Mouse (Mus musculus): ENCODE results near the gene Kif13a.

The Kif13a gene

DNA sequence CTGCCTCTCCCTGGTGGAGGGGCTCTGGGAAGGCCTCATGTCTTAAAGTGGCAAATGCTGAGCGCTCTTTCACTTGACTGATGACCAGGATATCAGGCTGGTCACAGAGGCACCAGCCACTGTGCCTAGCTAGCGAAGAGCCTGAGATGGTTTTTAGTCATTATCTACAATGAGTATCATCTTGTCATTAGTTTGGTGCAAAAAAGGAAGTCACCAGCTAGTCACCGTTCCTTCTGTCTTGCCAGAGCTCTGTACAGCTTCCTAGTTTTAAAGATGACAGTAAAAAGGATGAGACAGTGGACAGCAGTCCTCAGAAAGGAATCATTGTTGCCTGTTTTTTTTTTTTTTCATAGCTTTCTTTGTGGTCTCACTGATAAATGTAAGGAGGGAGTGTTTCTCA is 90.4 kb downstream of the Kif13a start:
- no peak for DNase-seq (ENCODE audit: low read depth, low spot score)

DNA sequence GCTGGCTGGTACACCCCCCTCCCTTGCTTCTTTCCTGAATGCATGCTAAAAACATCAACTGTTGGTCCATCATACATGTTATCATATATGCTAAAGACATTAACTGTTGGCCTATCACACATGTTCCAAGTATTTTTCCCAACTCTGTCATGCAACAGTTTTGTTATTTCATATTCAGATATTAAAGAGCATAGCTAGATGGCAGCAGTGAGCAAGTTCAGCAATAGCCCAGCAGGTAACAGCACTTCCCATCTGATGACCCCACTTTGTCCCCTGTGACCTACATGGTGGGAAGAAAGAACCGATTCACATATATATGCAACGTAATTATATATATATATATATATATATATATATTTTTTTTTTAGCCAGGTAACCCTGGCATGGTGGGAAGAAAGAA is 91.1 kb downstream of the Kif13a start:
- DNase-seq (ENCODE audit: low read depth, low spot score) = no peak

DNA sequence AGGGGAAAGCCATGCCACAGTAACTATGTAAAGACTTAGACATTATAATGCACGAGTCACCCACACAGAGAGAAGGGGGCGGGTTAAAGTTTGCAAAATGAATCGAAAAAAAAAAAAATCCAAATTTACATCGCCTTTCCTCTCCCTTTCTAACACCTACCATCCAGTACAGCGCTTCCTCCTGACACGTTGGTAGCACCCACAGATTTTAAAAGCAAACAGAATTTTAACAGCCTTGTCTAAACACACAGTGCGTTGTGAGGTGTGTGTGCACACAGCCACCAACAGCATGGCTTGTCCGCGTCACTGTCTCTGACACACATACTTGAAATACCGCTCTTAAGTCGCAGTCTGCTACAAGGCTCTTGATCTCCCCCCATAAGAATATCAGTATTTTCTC is 94.3 kb downstream of the Kif13a start:
- DNase-seq (ENCODE audit: low read depth, low spot score) = no peak

DNA sequence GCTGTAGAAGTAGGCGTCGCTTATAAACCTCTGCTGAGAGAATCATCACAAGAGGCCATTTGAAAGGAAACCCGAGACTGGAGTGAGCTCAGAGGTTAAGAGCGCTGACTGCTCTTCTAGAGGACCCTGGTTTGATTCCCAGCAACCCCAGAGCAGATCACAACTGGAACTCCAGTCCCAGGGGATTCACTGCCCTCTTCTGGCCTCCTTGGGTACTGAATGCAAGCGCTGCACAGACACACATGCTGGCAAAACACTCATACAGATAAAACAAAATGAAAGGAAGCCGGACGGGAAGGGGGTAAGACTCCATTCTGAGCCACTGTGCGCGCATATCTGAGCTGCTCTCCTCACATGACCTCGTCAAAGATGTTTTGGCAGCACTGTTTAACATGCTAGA is 94.9 kb downstream of the Kif13a start:
- DNase-seq (ENCODE audit: low read depth, low spot score) = no peak

DNA sequence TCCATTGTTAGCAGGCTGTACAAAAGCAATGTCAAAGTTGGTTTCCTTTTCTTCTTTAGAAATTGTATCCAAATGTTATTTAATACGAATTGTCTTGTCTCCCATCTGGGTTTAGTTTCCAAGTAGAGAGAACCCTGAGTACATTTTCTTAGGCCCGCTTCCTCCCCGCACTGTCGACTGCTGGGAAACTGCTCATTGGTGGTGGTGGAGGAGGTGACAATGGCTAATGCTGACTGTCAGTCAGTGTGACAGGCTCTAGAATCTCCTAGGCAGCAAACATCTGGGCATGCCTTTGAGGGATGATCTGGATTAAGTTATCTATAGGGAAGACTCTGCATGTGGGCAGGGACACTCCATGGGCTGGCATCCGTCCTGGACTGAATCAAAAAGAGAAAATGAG is 96.1 kb downstream of the Kif13a start:
- DNase-seq (ENCODE audit: low read depth, low spot score) = no peak

DNA sequence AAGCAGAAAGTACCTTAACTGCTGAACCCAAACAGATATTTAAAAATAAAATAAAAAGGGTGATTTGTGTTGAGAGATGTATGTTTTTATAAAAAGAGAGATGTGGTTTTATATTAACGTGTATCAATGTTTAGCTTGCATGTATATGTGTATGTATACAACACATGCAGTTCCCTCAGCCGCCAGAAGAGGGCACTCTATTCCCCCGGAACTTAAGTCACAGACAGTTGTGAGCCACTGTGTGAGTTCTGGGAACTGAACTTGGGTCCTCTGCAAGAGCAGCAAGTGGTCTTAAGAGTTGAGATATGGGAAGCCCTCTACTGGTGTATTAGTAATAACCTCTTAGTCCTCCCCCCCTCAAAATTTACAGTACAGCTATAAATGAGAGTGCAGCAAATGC is 96.7 kb downstream of the Kif13a start:
- DNase-seq (ENCODE audit: low read depth, low spot score) = no peak

DNA sequence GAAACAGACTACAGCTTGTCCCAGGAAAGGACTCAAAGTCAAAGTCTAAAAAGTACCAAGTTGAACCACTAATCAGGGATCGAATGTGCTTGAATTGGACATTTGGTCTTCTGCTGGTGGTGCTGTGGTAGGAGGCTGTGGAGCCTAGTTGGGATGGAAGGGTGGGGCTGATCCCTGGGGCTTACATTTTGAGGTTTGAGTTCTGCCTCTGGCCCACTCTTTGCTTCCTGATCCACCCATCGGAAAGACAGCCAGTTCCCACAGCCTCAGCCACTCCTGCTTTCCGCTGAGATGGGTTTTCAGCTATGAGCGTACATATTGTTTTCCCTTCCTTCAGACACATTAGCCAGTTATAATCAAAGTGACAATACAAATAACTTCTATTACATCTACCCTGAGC is 106.4 kb downstream of the Kif13a start:
- DNase-seq (ENCODE audit: low read depth, low spot score) = no peak

DNA sequence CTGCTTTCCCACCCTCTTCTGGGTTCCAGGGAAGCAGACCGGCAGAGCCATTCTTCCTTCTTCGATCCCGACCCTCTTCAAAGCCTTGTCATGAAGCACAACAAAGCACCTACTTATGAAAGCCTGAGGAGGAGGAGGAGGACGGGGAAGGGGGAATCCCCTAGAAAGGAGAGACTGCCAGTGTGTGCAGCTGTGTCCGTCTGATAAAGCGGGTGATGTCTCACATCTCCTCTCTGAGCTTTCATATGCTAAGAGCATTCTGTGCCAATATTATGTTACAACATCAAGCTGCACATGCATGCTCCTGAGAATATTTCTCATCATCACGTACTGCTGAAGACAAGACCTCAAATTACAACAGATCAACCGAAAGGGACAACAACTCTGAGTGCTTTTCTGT is 107.5 kb downstream of the Kif13a start:
- DNase-seq (ENCODE audit: low read depth, low spot score) = no peak

DNA sequence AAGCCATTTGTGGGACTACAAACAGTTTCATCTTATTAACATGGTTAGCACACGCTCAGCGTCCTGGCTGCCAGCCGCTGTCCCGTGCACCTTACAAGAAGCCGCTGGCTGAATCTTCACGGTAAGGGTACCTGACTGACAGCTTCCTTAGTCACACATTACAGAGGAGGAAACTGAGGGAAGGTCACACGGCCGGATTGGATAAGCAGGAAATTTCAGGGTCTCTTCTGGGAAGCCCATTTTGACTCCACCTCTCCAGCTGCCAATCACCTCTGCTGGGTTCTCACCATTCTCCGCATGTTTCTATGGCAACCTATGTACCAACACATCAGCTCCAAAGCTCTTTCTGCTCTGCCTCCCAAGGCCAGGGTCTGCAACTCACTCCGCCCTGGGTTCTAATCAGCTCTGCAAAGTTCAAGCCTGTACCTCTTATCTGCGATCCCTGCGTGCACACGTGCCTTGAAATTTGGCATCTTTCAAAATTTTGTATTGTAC is 109.9 kb downstream of the Kif13a start:
- DNase-seq (ENCODE audit: low read depth, low spot score) = no peak

DNA sequence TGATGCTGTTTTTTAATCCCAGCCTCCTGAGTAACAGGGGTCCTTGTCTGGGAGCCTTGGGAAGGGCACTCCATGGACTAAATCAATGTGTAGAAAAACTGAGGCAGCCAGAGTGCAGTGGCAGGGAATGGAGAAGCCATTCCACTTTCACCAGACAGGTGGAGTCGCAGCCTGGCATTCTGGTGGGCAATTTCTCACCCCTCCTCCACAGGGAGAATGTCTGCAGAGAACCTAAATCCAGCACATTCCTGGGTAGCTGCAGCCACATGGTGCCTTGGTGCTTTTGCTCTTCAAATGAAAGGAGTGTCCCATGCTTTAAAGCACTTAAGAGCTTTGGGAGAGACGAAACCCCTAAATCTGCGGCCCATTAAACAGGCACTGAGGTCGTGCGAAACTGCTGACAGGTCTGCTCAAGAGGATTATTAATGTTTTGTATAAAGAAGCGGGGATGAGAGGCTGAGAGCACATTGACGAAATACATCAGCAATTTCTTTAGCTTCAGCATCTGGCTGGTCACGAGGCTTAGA is 110.4 kb downstream of the Kif13a start:
- DNase-seq (ENCODE audit: low read depth, low spot score) = no peak

DNA sequence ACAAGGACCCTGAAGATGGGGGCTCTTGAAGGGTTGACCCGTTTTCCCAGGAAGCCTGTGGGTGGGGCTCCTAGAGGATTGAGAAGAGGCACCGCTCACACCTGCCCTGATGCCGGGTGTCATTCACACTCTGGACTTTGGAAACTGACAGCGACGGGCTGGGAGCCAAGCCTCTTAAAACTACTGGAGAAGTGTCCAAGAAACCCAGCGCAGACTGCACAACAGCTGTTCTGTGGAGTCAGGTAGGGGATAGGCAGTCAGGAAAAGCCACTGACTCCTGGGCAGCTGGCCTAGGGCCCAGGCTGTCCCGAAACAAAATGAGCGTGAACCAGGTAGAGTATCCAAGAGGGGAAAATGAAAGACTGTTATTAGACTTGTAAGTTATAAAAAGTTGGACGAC is 111.3 kb downstream of the Kif13a start:
- no peak for DNase-seq (ENCODE audit: low read depth, low spot score)

DNA sequence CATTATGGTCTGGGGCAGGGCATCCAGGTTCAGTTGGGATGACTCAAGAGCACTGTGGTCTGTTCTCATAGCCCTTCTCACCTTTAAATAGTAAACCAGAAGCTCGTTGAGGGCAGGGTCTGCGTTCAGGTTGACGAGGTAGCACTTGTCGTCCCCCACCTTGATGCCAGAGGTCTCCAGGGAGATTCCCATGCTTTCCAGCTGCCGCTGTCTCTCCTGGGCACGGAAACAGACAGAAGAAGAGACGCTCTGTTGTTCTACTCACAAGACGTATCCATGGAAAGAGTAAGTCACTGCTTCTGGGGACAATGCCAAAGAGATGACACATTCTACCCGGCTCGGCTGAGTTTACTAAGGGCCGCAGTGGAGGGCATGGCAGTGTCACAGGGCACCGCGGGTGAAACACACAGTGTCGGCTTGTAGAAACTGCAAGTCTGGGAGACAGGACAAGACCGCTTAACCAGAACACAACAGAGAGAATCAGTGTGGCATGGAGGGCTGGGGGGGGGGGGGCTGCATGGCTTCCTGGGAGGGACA is 117.0 kb downstream of the Kif13a start:
- no peak for DNase-seq (ENCODE audit: low read depth, low spot score)

DNA sequence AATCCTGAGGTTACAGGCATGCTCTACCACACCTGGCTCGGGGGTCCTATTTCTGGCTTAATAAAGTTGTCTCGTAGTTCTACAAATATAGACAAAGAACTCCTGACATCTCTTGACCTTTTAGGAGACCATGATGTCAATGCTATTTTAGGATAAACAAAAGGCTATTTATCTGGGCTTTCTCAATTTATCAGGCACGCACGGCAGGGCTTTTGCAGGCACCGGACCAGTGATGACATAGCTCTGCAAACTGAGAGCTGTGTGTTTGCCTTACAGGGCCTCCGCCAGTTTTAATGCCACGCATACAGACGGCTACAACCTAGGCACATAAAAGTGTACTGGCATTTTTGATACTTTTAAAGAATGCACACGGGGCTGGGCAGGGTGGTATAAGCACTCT is 118.0 kb downstream of the Kif13a start:
- no peak for DNase-seq (ENCODE audit: low read depth, low spot score)

DNA sequence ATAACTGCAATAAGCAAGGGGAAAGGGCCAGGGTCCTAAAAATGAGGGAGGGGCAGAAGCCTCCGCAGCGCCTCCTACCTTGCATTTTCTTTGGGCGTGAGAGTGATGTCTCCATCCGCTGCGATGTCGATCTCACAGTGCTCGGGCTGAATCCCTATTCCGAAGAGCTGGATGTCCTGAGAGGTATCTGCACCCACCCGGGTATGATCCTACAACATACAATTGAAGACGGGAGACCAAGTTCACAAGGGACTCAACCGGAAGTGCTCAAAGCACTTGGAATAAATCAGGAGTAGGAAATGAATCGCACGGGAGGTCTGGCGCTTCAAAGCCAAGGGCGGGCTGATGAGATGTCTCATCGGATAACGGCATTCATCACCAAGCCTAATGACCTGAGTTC is 119.1 kb downstream of the Kif13a start:
- DNase-seq (ENCODE audit: low read depth, low spot score) = no peak

DNA sequence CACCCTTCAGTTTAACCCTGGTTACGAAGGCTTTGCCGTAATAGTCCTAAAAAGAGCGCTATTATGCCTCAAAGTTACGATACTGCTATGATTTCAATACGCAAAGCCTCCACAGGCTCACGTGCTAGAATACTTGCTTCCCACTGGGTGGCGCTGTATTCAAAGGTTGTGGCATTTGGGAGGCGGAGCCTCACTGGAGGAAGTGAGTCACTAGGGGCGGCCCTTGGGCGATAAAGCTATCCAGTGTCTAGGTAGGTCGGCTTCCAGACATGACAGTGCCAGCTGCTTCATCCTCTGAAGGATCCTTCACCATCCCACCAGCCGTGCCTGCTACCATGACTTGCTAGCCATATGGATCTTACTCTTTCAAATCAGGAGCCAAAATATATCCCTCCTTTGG is 119.6 kb downstream of the Kif13a start:
- no peak for DNase-seq (ENCODE audit: low read depth, low spot score)

DNA sequence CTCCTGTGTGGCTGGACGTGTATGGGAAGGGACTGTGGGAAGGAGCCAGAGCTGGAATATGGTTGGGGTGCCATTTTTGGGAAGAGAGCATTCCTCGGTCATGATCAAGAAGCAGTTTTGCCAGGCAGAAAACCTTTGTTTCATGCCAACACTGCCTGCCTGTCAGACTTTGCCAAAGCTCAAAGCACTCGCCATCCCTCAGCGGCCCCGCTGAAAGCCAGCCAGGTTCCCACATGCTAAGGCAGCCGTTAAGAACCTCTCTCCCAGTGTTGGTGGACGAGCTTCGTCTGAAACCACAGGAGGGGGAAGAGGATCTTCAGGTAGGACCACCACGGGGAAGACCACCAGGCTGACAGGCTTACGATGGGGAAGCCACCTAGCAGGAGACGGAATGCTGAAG is 121.8 kb downstream of the Kif13a start:
- DNase-seq (ENCODE audit: low read depth, low spot score) = no peak

DNA sequence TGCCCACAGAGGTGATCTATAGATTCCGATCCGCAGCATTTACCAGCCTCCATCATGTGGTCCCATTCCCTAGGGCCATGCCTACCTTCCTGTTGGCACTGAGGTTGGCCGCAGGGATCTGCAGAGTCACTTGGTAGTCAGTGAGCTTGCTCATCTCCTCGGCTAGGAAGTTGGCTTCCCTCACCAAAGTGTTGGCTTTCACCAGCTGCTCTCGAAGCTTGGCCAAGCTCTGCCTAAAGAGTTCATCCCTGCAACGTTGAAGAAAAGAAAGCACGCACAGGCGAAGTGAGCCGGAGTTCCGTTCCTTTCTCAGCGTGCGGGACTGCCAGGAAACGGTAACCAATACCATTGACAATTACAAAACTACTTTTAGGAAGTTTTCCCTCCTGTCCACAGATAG is 128.5 kb downstream of the Kif13a start:
- DNase-seq (ENCODE audit: low read depth, low spot score) = no peak

DNA sequence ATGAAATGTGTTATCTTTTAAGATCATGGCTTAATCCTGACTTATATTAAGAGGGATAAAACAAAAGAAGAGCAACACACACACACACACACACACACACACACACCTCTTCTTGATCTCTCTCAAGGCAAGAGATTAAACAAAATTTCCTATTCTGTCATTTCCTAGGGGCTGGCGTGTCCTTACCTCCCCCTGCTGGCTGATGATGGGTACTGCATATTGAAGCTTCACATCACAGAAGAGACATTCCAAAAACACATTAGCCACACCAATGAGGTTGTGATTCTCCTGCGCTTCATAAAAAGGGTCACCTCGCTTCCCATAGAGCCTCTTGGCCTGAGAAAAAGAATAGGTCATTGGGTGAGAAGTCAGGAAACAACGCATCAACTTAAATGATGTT is 131.5 kb downstream of the Kif13a start:
- DNase-seq (ENCODE audit: low read depth, low spot score) = peak; percentile 43

DNA sequence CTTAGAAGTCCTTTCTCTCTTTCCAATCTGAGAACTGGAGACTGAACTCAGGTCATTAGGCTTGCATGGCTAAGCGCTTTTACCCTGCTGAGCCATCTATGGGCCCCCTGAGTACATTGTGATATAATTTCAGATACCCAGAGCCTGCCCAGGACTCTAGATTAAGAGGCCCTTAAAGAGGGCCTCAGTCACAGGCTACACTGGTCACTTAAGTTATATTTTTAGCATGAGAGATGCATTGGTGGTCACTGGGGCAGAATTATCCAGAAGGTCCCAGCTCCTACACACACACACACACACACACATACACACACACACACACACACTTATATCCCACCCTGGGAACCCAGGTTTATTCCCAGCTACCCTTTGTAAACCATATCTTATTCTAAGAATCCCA is 133.3 kb downstream of the Kif13a start:
- DNase-seq (ENCODE audit: low read depth, low spot score) = no peak

DNA sequence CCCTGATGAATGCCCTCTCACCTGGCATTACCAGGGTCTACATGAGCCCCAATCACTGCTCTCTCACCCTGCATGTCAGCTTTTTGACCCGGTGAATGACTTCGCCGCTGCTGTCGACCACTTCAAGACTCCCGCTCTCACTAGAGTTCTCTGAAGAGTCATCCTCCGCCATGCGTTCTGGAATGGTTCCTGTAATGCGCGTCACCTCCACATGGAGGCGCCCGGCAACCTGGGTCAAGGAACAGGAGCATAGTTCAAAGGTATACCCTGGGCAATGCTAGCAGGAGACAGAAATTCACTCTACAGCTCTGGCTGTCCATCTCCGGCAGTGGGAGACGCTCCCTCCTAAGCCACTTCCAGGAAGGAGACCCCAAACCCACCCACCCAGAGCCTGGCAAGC is 135.8 kb downstream of the Kif13a start:
- DNase-seq (ENCODE audit: low read depth, low spot score) = no peak

DNA sequence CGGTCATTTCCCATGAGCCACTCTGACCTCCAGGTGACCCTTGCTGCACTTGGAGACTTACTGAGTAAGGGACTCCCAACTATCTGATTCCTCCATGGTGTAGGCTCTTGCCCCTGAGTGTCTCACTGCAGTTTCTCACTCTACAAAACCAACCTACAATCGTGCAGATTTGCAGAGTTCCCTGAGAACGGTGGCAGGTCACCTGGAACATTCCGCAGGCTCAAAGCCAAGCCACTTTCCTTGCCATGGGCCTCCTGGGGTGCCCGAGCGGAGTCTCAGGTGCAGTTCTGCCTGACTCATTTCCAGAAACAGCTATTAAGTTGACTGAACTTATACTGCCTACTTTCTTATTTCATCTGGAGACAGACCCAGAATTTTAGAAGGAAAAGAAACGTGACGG is 141.2 kb downstream of the Kif13a start:
- DNase-seq (ENCODE audit: low read depth, low spot score) = no peak

DNA sequence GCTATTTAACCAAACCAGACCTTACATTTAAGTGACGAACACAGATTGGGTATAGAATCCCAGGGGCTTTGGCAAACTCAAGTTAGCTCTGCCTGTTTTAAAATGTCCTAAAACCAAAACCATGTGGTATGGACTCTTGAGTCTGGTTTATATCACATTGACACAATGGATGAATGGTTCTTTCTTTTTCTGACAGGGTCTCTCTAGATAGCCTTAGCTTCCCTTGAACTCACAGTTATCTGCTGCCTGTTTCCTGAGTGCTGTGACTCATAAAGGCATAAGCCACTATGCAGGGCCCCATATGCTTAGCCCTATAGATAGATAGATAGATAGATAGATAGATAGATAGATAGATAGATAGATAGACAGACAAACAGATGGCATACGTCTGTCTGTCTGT is 142.8 kb downstream of the Kif13a start:
- no peak for DNase-seq (ENCODE audit: low read depth, low spot score)

DNA sequence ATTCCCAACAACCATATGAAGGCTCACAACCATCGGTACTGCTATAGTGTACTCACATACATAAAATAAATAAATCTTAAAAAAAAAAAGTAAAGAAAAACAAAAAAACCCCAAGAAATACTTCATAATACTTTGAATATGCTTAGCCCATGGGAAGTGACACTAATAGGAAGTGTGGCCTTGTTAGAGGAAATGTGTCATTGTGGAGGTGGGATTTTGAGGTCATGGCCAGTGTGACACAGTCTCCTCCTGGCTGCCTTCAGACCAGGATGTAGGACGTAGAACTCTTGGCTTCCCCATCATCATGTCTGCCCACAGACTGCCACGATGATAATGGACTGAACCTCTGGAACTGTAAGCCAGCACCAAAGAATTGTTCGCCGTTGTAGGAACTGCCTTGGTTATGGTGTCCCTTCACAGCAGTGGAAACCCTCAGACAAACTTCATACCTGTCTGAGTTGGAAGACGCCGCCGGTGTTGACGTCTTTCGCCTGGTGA is 143.6 kb downstream of the Kif13a start:
- DNase-seq (ENCODE audit: low read depth, low spot score) = no peak

DNA sequence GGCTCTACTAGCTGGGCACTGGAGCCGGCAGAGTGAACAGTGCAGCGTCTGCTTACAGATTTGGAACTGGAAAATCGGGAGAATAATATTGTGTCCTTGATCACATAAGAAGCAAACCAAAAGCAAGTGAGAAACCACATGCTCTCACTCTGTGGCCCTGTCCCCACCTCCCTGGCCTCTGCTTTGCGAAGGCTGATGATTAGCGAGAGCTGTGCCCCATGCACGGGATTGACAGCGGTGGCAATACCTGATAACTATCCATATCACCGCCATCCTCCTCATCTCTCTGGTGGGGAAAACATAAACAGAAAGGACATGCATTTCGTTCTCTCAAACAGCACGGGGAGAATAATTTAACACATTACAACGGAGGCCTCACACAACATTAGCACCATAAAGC is 149.3 kb downstream of the Kif13a start:
- DNase-seq (ENCODE audit: low read depth, low spot score) = no peak
